Mouse (Mus musculus) urinary bladder, adult 2 months (tissue): ENCODE results near the gene Fkbp2. TPM values are rescaled to one million over a fixed set of nuclear protein-coding genes. Genes with fewer than 3 reads are reported as not detected.
A peak's percentile ranks its signal among the peaks of the same experiment; 100 is the strongest.

ENCODE experiments used
- DNase-seq: peaks from one replicate; pipeline ENCODE4 v3.0.0; 2022; ENCODE audit warnings: low spot score
- polyA plus RNA-seq: library from polyadenylated mRNA; depleted of rRNA; stranded (reverse); fragments of >200 nt; gene quantifications from 2 replicates; pipeline ENCODE4 v1.2.3, GENCODE M21; 2012; rRNA removed

Gene Fkbp2
- polyA plus RNA-seq, 1 experiment = 83.0 TPM

- DNase-seq = no peak
These were observed 39.6 kb downstream of the Fkbp2 start for GRCm38 (mm10) chr19:6940396-6941351.

GRCm38 (mm10) chr19:6939106-6940002 is 40.9 kb downstream of the Fkbp2 start:
- DNase-seq = no peak

GRCm38 (mm10) chr19:6937541-6938465 is 42.5 kb downstream of the Fkbp2 start:
- no peak for DNase-seq

- DNase-seq = no peak
These were observed 44.0 kb downstream of the Fkbp2 start for GRCm38 (mm10) chr19:6936299-6936698.

GRCm38 (mm10) chr19:6934195-6934977 is 45.9 kb downstream of the Fkbp2 start, which contains the start of gene Kcnk4:
TSS of gene Kcnk4 (minus strand) at chr19:6934515.
- no peak for DNase-seq

GRCm38 (mm10) chr19:6933436-6934194 is 46.7 kb downstream of the Fkbp2 start:
- no peak for DNase-seq

- DNase-seq = no peak
These were observed 47.2 kb downstream of the Fkbp2 start for GRCm38 (mm10) chr19:6933102-6933435.

- DNase-seq = no peak
These were observed 48.3 kb downstream of the Fkbp2 start for GRCm38 (mm10) chr19:6932018-6932417.

- DNase-seq = no peak
These were observed 49.3 kb downstream of the Fkbp2 start for GRCm38 (mm10) chr19:6931002-6931401.

GRCm38 (mm10) chr19:6928080-6928479 is 52.2 kb downstream of the Fkbp2 start:
- DNase-seq = peak; percentile 20

Other genes with a start within 250 kb of the Fkbp2 start
- gene Rps6ka4, start 139.9 kb downstream of the Fkbp2 start, polyA plus RNA-seq = 34.6 and 37.5 TPM in 2 replicates
- gene Ccdc88b, start 122.3 kb downstream of the Fkbp2 start, polyA plus RNA-seq = 2.5 and 3.2 TPM in 2 replicates
- 114 and 126 TPM in 2 replicates for gene Trmt112, start 70.8 kb downstream of the Fkbp2 start, polyA plus RNA-seq
- 308 and 425 TPM in 2 replicates for gene Prdx5, start 70.4 kb downstream of the Fkbp2 start, polyA plus RNA-seq
- gene Esrra, start 58.7 kb downstream of the Fkbp2 start, polyA plus RNA-seq = 55.8 and 59.1 TPM in 2 replicates
- 3.6 and 4.1 TPM in 2 replicates for gene Catsperz, start 55.1 kb downstream of the Fkbp2 start, polyA plus RNA-seq
- gene Kcnk4, start 46.0 kb downstream of the Fkbp2 start, polyA plus RNA-seq = 1.6 and 1.8 TPM in 2 replicates
- gene Bad, start 38.6 kb downstream of the Fkbp2 start, polyA plus RNA-seq = 67.2 and 75.9 TPM in 2 replicates
- 46.3 and 52.2 TPM in 2 replicates for gene Gpr137, start 38.0 kb downstream of the Fkbp2 start, polyA plus RNA-seq
- gene Ppp1r14b, start 5.5 kb downstream of the Fkbp2 start, polyA plus RNA-seq = 100 and 132 TPM in 2 replicates
- gene Plcb3, start 4.0 kb downstream of the Fkbp2 start, polyA plus RNA-seq = 83.5 and 88.1 TPM in 2 replicates
- 48.1 and 76.3 TPM in 2 replicates for gene Vegfb, start 7.2 kb upstream of the Fkbp2 start, polyA plus RNA-seq
- 61.7 and 65.2 TPM in 2 replicates for gene Dnajc4, start 12.1 kb upstream of the Fkbp2 start, polyA plus RNA-seq
- gene Nudt22, start 15.6 kb upstream of the Fkbp2 start, polyA plus RNA-seq = 32.6 and 37.4 TPM in 2 replicates
- 22.9 and 28.4 TPM in 2 replicates for gene Trpt1, start 15.6 kb upstream of the Fkbp2 start, polyA plus RNA-seq
- gene Fermt3, start 39.0 kb upstream of the Fkbp2 start, polyA plus RNA-seq = 13.9 and 15.7 TPM in 2 replicates
- gene Stip1, start 59.5 kb upstream of the Fkbp2 start, polyA plus RNA-seq = 82.9 and 85.9 TPM in 2 replicates
- 23.7 and 26.2 TPM in 2 replicates for gene Macrod1, start 76.3 kb upstream of the Fkbp2 start, polyA plus RNA-seq
- gene Flrt1, start 125.2 kb upstream of the Fkbp2 start, polyA plus RNA-seq = 0.37 and 0.66 TPM in 2 replicates
- 91.0 and 97.6 TPM in 2 replicates for gene Otub1, start 225.8 kb upstream of the Fkbp2 start, polyA plus RNA-seq
- 508 and 528 TPM in 2 replicates for gene Cox8a, start 237.1 kb upstream of the Fkbp2 start, polyA plus RNA-seq